Mouse (Mus musculus): ENCODE data around the gene 4933412E24Rik. TPM values are rescaled to one million over a fixed set of nuclear protein-coding genes. Genes with fewer than 3 reads are reported as not detected.

4933412E24Rik gene
- polyA plus RNA-seq (2012; rRNA removed) (not detected in 2 replicates), polyA plus RNA-seq (2014; fragmentation: Nextera tagmentation; extraction: Ambion mirVana) (not detected in 2 replicates)

DNA sequence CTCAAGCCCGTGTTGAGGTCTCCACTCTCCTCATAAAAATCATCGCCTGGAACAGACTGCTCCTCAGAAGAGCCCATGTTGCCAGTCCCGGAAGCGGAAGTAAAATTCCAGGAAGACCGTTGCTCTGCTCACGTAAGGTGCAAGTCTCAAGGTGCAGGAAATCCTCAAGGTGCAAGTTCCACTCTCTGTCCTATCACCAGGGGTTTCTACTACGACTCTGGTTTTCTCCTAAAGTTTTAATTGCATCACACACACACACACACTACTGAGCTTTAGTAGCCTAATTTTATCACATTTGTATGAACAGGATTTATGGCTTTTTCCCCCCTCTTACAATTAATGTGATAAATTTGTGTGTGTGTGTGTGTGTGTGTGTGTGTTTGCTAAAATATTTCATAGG lies at the start of gene 4933412E24Rik:
4933412E24Rik (minus strand) TSS at position 101 of the 400 bp plus-strand sequence.
- no peak for ATAC-seq (ENCODE audit: insufficient read depth)
- Histone ChIP-seq H3K27me3 (ENCODE audit: control insufficient read depth, insufficient read depth, low read length) (no peaks in the 10 kb centered on the region), H3K36me3 (replicated peaks; ENCODE audit: control insufficient read depth, insufficient read depth, low read depth) (no peaks in the 10 kb centered on the region), H3K4me3 (ENCODE audit: insufficient read depth in 1 of 2, low read depth in 2 of 2, low read length in 2 of 2) (no peak within 1 kb of the TSS), H3K4me2 (ENCODE audit: low read depth) (no peak within 1 kb of the TSS), H3K9me3 (ENCODE audit: control insufficient read depth, low read length) (no peaks in the 10 kb centered on the region), H3K9ac (replicated peaks) (no peak within 1 kb of the TSS), H3K4me1 (replicated peaks; ENCODE audit: control insufficient read depth in 2 of 2, insufficient read depth in 2 of 2, low read length in 1 of 2) (no peaks in the 10 kb centered on the region), H3K27ac (no peak within 1 kb of the TSS)
- WGBS (ENCODE audit: insufficient replicate concordance), result 63% methylated on average over 7 of the region's 7 CpGs
- DNase-seq (ENCODE audit: low read depth in 3 of 3, low spot score in 3 of 3), result no peak
- no peak for TF ChIP-seq EP300 (IDR thresholded peaks at IDR 0.05; ENCODE audit: low read depth)
- no peak for TF ChIP-seq CTCF (IDR thresholded peaks at IDR 0.05; ENCODE audit: low read depth)

GRCm38 (mm10) chr15:60030728-60031127 lies 14.3 kb upstream of the 4933412E24Rik start:
- ATAC-seq (ENCODE audit: insufficient read depth), result no peak
- no peak for DNase-seq (ENCODE audit: low read depth in 3 of 3, low spot score in 3 of 3)
- no peaks in the 10 kb centered on the region for H3K4me1 ChIP-seq (replicated peaks; ENCODE audit: control insufficient read depth in 2 of 2, insufficient read depth in 2 of 2, low read length in 1 of 2)
- no peak overlapping the region for H3K4me3 ChIP-seq (ENCODE audit: insufficient read depth in 1 of 2, low read depth in 2 of 2, low read length in 2 of 2)
- H3K9ac ChIP-seq (replicated peaks), result no peak overlapping the region
- no peak overlapping the region for H3K27ac ChIP-seq
- no peaks in the 10 kb centered on the region for H3K36me3 ChIP-seq (replicated peaks; ENCODE audit: control insufficient read depth, insufficient read depth, low read depth)
- H3K4me2 ChIP-seq (ENCODE audit: low read depth), result no peak overlapping the region
- TF ChIP-seq EP300 (IDR thresholded peaks at IDR 0.05; ENCODE audit: low read depth), result no peak
- TF ChIP-seq CTCF (IDR thresholded peaks at IDR 0.05; ENCODE audit: low read depth), result no peak
- no peaks in the 10 kb centered on the region for H3K27me3 ChIP-seq (ENCODE audit: control insufficient read depth, insufficient read depth, low read length)
- H3K9me3 ChIP-seq (ENCODE audit: control insufficient read depth, low read length), result no peaks in the 10 kb centered on the region
- 47% methylated on average over 3 of the region's 3 CpGs for WGBS (ENCODE audit: insufficient replicate concordance)

DNA sequence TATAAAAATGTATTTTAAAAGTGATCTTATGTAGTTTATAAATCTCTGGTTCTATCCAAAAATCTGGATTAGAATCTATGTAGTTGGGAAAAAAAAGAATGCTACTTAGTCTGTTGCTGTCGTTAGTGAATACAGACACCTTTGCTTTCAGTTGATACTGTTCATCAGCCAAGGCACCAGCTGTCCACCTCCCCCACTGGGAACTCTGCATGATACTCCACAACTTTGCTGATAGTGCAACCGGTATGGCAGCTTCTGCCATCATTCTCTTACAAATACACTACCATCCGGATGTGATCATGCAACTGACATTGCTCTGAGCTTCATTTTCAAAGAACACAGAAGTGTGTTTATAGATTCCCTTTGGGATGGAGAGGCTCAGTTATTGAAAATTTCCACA lies 4.8 kb upstream of the 4933412E24Rik start:
- Histone ChIP-seq H3K27ac (no peak overlapping the region), H3K4me3 (ENCODE audit: insufficient read depth in 1 of 2, low read depth in 2 of 2, low read length in 2 of 2) (no peak overlapping the region), H3K9ac (replicated peaks) (no peak overlapping the region), H3K4me2 (ENCODE audit: low read depth) (no peak overlapping the region), H3K27me3 (ENCODE audit: control insufficient read depth, insufficient read depth, low read length) (no peaks in the 10 kb centered on the region), H3K36me3 (replicated peaks; ENCODE audit: control insufficient read depth, insufficient read depth, low read depth) (no peaks in the 10 kb centered on the region), H3K4me1 (replicated peaks; ENCODE audit: control insufficient read depth in 2 of 2, insufficient read depth in 2 of 2, low read length in 1 of 2) (no peaks in the 10 kb centered on the region), H3K9me3 (ENCODE audit: control insufficient read depth, low read length) (no peaks in the 10 kb centered on the region)
- TF ChIP-seq EP300 (IDR thresholded peaks at IDR 0.05; ENCODE audit: low read depth), result no peak
- ATAC-seq (ENCODE audit: insufficient read depth) (no peak), DNase-seq (ENCODE audit: low read depth in 3 of 3, low spot score in 3 of 3) (no peak)
- 42% methylated on average over 3 of the region's 3 CpGs for WGBS (ENCODE audit: insufficient replicate concordance)

GRCm38 (mm10) chr15:60010199-60010598 lies 6.2 kb downstream of the 4933412E24Rik start:
- no peaks in the 10 kb centered on the region for H3K36me3 ChIP-seq (replicated peaks; ENCODE audit: control insufficient read depth, insufficient read depth, low read depth)
- H3K9ac ChIP-seq (replicated peaks), result no peak overlapping the region
- ATAC-seq (ENCODE audit: insufficient read depth) (no peak), DNase-seq (ENCODE audit: low read depth in 3 of 3, low spot score in 3 of 3) (no peak)
- TF ChIP-seq CTCF (IDR thresholded peaks at IDR 0.05; ENCODE audit: low read depth) (no peak), EP300 (IDR thresholded peaks at IDR 0.05; ENCODE audit: low read depth) (no peak)
- H3K27ac ChIP-seq, result no peak overlapping the region
- H3K4me1 ChIP-seq (replicated peaks; ENCODE audit: control insufficient read depth in 2 of 2, insufficient read depth in 2 of 2, low read length in 1 of 2), result no peaks in the 10 kb centered on the region
- no peak overlapping the region for H3K4me2 ChIP-seq (ENCODE audit: low read depth)
- no peak overlapping the region for H3K4me3 ChIP-seq (ENCODE audit: insufficient read depth in 1 of 2, low read depth in 2 of 2, low read length in 2 of 2)
- no peaks in the 10 kb centered on the region for H3K9me3 ChIP-seq (ENCODE audit: control insufficient read depth, low read length)
- no peaks in the 10 kb centered on the region for H3K27me3 ChIP-seq (ENCODE audit: control insufficient read depth, insufficient read depth, low read length)
- WGBS (ENCODE audit: insufficient replicate concordance), result 67% methylated on average over 4 of the region's 4 CpGs

- Histone ChIP-seq H3K9ac (replicated peaks) (no peak overlapping the region), H3K27me3 (ENCODE audit: control insufficient read depth, insufficient read depth, low read length) (no peaks in the 10 kb centered on the region), H3K9me3 (ENCODE audit: control insufficient read depth, low read length) (no peaks in the 10 kb centered on the region), H3K4me1 (replicated peaks; ENCODE audit: control insufficient read depth in 2 of 2, insufficient read depth in 2 of 2, low read length in 1 of 2) (no peaks in the 10 kb centered on the region), H3K4me2 (ENCODE audit: low read depth) (no peak overlapping the region), H3K27ac (no peak overlapping the region), H3K36me3 (replicated peaks; ENCODE audit: control insufficient read depth, insufficient read depth, low read depth) (no peaks in the 10 kb centered on the region), H3K4me3 (ENCODE audit: insufficient read depth in 1 of 2, low read depth in 2 of 2, low read length in 2 of 2) (no peak overlapping the region)
- TF ChIP-seq EP300 (IDR thresholded peaks at IDR 0.05; ENCODE audit: low read depth) (no peak), CTCF (IDR thresholded peaks at IDR 0.05; ENCODE audit: low read depth) (no peak)
- ATAC-seq (ENCODE audit: insufficient read depth) (no peak), DNase-seq (ENCODE audit: low read depth in 3 of 3, low spot score in 3 of 3) (no peak)
- WGBS (ENCODE audit: insufficient replicate concordance), result 57% methylated on average over 3 of the region's 3 CpGs
Observed at GRCm38 (mm10) chr15:60009610-60010009, 6.8 kb downstream of the 4933412E24Rik start.

All from liver, embryonic 14.5 days (tissue).